Mouse (Mus musculus) bone marrow macrophage, adult 2 months (primary cell): ENCODE measurements around the gene Col8a2.

Experiments
- CTCF ChIP-seq: IDR thresholded peaks from 2 replicates; pipeline ENCODE4 v1.5.1; 2012; ENCODE audit warnings: low read depth, mild to moderate bottlenecking, low read length, moderate library complexity
- POLR2A ChIP-seq: IDR thresholded peaks from 2 replicates; pipeline ENCODE4 v1.6.1; 2012; ENCODE audit warnings: mild to moderate bottlenecking, low read depth, low read length, borderline replicate concordance

DNA sequence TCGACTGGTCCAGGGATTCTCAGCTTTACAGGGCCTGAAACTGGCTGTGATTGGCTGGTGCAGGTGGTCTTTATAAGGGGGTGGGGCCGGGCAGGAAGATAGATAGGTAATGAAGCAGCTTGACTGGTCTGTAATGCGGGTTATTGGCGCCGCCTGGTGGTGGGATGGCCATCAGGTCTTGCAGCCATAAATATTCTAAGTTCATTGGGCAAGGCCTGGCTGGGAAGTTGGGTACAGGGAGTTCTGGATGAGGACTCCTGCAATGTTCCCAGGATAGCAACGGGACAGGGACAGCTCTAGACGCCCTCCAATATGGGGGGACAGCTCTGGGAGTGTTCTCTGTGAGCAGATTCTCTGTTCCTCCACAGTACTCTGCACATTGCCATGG lies 23.3 kb downstream of the Col8a2 start:
- TF ChIP-seq CTCF: peak; percentile 87
- TF ChIP-seq POLR2A: no peak
